Mouse (Mus musculus) neural tube, embryonic 13.5 days (tissue): ENCODE results near the gene Dusp22. TPM values are rescaled to one million over a fixed set of nuclear protein-coding genes. Genes with fewer than 3 reads are reported as not detected.

Experiments
- ATAC-seq: fragments of 200-750 bp; cut with Nextera tagmentation; 2 replicates; pipeline ENCODE4 v1.8.0; 2017; ENCODE audit warnings: low read depth, mild to moderate bottlenecking, moderate TSS enrichment, moderate library complexity
- H3K27ac ChIP-seq: fragments of 300-500 bp; sonication (generic); replicated peaks from 2 replicates; pipeline ENCODE4 v1.5.1; 2015; ENCODE audit warnings: moderate library complexity, mild to moderate bottlenecking, inconsistent platforms
- H3K27me3 ChIP-seq: fragments of 300-500 bp; sonication (generic); 2 replicates; pipeline ENCODE4 v1.6.1; 2015; ENCODE audit warnings: mild to moderate bottlenecking, inconsistent platforms
- H3K36me3 ChIP-seq: fragments of 300-500 bp; sonication (generic); 2 replicates; pipeline ENCODE4 v1.6.1; 2015; ENCODE audit warnings: mild to moderate bottlenecking, inconsistent platforms
- H3K4me1 ChIP-seq: fragments of 300-500 bp; sonication (generic); replicated peaks from 2 replicates; pipeline ENCODE4 v1.6.1; 2015; ENCODE audit warnings: inconsistent platforms
- H3K4me2 ChIP-seq: fragments of 300-500 bp; sonication (generic); 2 replicates; pipeline ENCODE4 v1.6.1; 2015; ENCODE audit warnings: inconsistent platforms, mild to moderate bottlenecking, moderate library complexity
- H3K4me3 ChIP-seq: fragments of 300-500 bp; sonication (generic); 2 replicates; pipeline ENCODE4 v1.5.1; 2015; ENCODE audit warnings: mild to moderate bottlenecking, inconsistent platforms
- H3K9ac ChIP-seq: fragments of 300-500 bp; sonication (generic); 2 replicates; pipeline ENCODE4 v1.6.1; 2015; ENCODE audit warnings: moderate library complexity, mild to moderate bottlenecking, inconsistent platforms
- H3K9me3 ChIP-seq: fragments of 300-500 bp; sonication (generic); 2 replicates; pipeline ENCODE4 v1.6.1; 2016; ENCODE audit warnings: inconsistent platforms
- WGBS: fragments of 180-500 bp; shearing (Covaris S2); methylation state at CpG from one replicate; pipeline ENCODE4 v1.1.7; 2015; 5-methylcytosine and 5-hydroxymethylcytosine counted together
- polyA plus RNA-seq: library from polyadenylated mRNA; unstranded; fragments of >200 nt; fragmentation: Nextera tagmentation; extraction: Ambion mirVana; gene quantifications from 2 replicates; pipeline ENCODE4 v1.2.1, GENCODE M21; 2015

Dusp22 gene
- polyA plus RNA-seq, 1 experiment from 2014 or later: 28.2 TPM

DNA sequence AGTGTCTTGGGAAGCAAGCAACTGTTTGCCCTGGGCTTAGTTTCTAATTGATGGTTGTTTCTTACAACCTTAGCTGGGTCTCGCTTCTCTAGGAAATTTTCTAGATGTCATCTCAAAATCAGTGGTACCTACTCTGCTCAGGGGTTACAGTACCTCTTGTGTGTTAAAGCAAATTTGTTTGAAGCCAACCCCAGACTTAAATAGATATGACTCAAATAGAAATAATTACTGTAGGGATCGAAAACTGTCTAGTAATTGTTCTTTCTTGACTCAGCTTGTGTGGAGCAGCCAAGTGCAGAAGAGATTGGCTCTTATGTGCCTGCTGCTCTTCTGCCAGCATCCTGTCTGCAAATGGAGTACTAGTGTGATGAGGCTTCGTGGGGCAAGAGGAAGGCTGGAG, 22.5 kb downstream of the Dusp22 start:
- Histone ChIP-seq H3K36me3 (0 out of 2 replicates have a peak, but pooled peaks cover 6% of the 10 kb centered on the region), H3K9ac (no peak overlapping the region), H3K9me3 (no peaks in the 10 kb centered on the region), H3K27me3 (no peaks in the 10 kb centered on the region), H3K27ac (no peak overlapping the region), H3K4me1 (no peaks in the 10 kb centered on the region), H3K4me2 (no peak overlapping the region), H3K4me3 (no peak overlapping the region)
- no peak for ATAC-seq
- 91% methylated on average over 3 of the region's 3 CpGs for whole genome bisulfite sequencing

DNA sequence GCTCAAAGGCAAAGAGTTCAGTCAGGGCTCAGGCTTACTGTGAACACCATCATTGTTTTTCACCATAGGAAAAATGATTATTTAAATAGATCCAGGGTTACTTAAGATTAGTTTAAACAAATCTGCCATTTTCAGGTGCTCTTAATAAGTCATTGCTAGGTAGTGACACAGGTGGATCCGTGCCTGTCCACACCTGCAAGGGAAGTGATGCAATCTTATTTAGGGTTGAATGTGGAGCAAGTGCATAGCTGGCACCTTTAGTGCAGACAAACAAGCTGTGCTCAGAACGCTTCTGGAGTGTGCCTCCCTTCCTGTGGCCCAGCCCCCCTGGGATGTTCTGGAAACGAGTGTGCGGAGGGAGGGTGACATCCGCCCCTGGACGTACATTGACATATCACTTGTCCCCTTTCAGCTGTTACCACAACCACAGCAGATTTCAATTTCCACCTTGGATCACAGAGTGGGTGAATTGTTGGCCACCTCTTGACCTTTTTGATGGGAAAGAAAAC, 24.9 kb downstream of the Dusp22 start:
- no peak overlapping the region for H3K9ac ChIP-seq
- no peaks in the 10 kb centered on the region for H3K27me3 ChIP-seq
- H3K27ac ChIP-seq: no peak overlapping the region
- no peak for ATAC-seq
- H3K9me3 ChIP-seq: no peaks in the 10 kb centered on the region
- WGBS: 65% methylated on average over 6 of the region's 6 CpGs
- no peaks in the 10 kb centered on the region for H3K4me1 ChIP-seq
- no peaks in the 10 kb centered on the region for H3K36me3 ChIP-seq
- H3K4me2 ChIP-seq: no peak overlapping the region
- H3K4me3 ChIP-seq: no peak overlapping the region

DNA sequence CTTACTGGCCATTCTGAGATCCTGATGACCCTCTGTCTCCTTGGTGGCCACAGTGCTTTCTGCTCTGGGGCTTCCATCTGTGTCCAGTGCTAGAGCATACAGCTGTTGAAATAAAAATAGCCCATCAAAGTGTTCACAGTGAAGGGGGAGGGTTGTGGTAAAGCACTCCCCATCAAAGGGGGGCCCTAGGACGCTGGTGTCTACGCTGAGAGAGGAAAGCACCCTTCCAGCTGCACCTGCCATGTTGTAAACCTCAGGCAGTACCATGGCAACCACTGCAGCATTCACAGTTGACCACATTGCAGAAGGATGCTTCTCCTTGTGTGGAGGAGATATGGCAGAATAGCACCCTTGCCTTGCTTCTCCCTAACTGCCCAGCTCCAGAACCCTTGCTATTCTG, 26.2 kb downstream of the Dusp22 start:
- Histone ChIP-seq H3K9me3 (no peaks in the 10 kb centered on the region), H3K27ac (no peak overlapping the region), H3K27me3 (no peaks in the 10 kb centered on the region), H3K36me3 (no peaks in the 10 kb centered on the region), H3K4me1 (no peaks in the 10 kb centered on the region), H3K4me3 (no peak overlapping the region), H3K9ac (no peak overlapping the region), H3K4me2 (no peak overlapping the region)
- 70% methylated on average over 2 of the region's 2 CpGs for WGBS
- no peak for ATAC-seq

DNA sequence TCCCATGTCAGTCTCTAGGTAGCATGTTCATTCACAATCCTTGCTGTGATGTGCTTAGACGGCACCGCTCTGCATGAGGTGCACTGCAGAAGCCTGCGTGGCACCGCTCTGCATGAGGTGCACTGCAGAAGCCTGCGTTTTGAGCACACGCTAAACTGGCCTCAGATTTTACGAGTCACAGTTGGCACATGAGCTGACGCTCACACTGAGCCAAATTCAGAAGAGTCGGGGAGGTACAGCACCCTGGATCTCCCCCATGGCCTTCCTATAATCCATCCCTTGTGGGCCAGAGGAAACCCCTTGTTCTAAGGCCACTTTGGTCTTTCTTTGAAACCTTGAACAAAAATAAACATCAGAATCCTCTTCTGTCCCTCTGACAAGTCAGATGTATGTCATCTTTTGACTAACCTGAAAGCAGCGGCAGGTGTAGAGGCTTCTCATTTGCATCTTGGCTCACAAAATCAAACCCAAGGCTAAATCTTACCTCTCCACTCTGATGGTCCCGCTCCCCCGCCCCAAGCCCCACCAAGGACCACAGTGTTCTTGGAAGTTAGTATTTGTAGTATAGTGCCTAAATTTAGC, 28.3 kb downstream of the Dusp22 start:
- Histone ChIP-seq H3K4me1 (no peaks in the 10 kb centered on the region), H3K27ac (no peak overlapping the region), H3K4me3 (no peak overlapping the region), H3K9ac (no peak overlapping the region), H3K36me3 (no peaks in the 10 kb centered on the region), H3K4me2 (no peak overlapping the region), H3K9me3 (no peaks in the 10 kb centered on the region), H3K27me3 (no peaks in the 10 kb centered on the region)
- 87% methylated on average over 12 of the region's 12 CpGs for WGBS
- ATAC-seq: no peak

DNA sequence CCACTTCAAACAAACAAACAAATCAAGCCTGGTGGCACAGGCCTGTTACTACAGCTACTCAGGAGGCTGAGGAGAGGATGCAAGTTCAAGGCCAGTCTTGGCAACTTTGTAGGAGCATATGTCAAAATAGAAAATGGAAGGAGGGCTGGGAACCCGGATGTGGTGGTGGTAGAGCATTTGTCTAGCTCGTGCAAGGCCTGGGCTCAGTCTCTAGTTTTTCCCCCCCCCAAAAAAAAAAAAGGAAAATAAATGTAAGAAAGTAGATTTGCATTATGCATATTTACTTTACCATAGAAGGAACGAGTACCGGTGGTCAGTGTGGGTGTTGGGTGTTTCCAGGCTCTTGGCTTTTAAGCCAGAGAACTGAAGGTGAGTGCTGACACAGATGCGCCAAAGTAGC, 29.7 kb downstream of the Dusp22 start:
- ATAC-seq: no peak
- Histone ChIP-seq H3K4me3 (no peak overlapping the region), H3K36me3 (no peaks in the 10 kb centered on the region), H3K27ac (no peak overlapping the region), H3K27me3 (no peaks in the 10 kb centered on the region), H3K4me2 (no peak overlapping the region), H3K9ac (no peak overlapping the region), H3K4me1 (no peaks in the 10 kb centered on the region), H3K9me3 (no peaks in the 10 kb centered on the region)
- 97% methylated on average over 5 of the region's 5 CpGs for WGBS

DNA sequence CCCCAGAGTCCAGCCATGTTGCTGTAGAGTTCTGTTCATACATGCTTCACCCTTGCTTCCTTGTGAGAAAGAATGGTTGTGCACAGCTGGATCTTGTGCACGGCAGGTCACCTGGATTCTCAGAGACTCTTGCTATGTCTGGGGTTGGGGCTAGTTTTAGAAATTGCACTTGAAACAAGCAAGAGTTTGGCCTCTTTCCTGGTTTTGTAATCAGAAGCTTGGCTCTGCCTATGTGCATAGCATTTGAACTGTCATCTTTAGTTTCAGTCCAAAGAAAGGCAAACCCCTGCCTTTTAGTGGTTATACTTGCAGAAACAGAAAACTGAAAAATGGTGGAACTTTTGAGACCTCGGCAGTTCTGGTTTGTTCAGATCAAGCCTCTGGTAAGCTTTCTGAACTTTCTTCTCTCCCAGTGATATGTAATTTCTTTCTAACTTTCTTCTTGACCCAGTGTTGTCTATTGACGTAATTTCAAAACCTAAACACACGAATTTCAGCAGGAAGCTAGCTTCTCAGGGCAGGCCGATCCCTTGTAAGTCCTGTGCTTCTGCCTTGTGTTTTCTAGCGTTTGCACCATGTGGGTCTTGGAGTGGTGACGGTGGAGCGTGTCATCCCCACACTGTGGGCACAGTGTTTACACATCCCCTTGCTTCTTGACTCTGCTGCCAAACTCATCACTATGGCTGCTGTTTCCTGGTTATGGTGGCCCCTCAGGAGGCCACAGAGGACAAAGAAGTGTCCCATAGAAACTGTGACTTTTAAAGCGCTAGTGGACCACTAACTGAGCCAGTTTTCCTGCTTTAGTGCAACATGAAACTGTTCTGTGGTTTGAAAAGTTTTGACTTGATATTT, 31.9 kb downstream of the Dusp22 start:
- no peaks in the 10 kb centered on the region for H3K36me3 ChIP-seq
- H3K9ac ChIP-seq: no peak overlapping the region
- H3K27ac ChIP-seq: no peak overlapping the region
- 86% methylated on average over 9 of the region's 9 CpGs for WGBS
- ATAC-seq: no peak
- no peaks in the 10 kb centered on the region for H3K27me3 ChIP-seq
- H3K9me3 ChIP-seq: no peaks in the 10 kb centered on the region
- H3K4me3 ChIP-seq: no peak overlapping the region
- H3K4me2 ChIP-seq: no peak overlapping the region
- H3K4me1 ChIP-seq: no peaks in the 10 kb centered on the region

DNA sequence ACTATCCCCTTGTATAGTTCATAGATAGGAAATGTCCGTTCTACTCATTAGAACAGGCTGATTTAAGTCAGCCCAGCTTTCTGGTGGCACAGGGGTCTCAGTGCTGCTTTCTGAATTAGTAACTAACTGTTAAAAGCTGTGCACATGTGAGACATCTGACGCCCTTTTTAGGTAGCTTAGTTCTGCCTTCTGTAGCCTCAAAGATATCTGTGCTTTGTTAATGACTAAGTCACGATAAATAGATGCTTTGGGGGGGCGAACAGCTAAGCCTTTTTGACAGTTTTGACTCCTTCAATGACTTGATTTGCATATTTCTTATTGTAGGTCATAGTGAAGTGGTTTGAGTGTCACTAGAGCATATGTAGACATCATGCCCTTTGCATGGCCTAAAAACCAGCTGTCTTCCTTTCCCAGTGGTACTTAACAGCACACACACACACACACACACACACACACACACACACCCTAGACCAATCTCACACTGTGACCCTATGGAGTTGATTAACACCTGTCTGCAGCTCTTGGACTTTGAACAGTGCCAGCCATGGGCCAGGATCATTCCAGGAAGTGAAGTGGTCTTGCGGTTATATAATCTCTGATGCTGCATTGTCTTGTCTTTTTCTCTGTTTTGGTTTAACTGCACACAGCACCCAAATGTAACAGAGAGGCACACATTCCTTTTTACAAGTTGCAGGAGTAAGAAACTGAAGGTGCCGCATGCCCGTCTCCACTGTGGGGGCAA, 33.0 kb downstream of the Dusp22 start:
- 90% methylated on average over 7 of the region's 7 CpGs for WGBS
- no peaks in the 10 kb centered on the region; the same call in none of the 2 replicates for H3K36me3 ChIP-seq
- H3K9me3 ChIP-seq: no peaks in the 10 kb centered on the region
- H3K27me3 ChIP-seq: no peaks in the 10 kb centered on the region
- H3K4me1 ChIP-seq: no peaks in the 10 kb centered on the region
- H3K4me2 ChIP-seq: no peak overlapping the region
- H3K27ac ChIP-seq: no peak overlapping the region
- H3K4me3 ChIP-seq: no peak overlapping the region
- no peak overlapping the region for H3K9ac ChIP-seq
- no peak for ATAC-seq

DNA sequence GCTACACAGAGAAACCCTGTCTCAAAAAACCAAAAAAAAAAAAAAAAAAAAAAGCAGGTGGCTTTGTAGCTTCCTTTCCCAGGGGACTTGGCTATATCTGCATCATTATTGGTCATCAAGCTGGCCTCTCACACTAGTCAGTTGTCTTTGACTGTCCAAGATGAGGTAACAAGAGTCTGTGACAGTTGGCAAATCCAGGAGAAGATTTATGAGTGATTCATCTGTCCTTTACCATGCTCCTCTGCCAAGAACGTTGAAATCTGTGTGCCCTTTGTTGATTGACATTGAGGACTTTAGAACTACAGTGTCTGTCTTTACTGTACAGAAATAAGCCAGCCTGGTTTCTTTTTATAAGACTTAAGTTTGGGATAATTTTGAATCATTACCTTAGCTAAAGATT, 35.4 kb downstream of the Dusp22 start:
- no peak overlapping the region for H3K4me2 ChIP-seq
- ATAC-seq: no peak
- no peak overlapping the region for H3K4me3 ChIP-seq
- H3K36me3 ChIP-seq: no peaks in the 10 kb centered on the region; the same call in none of the 2 replicates
- WGBS: 43% methylated on average over 1 of the region's 1 CpGs
- no peak overlapping the region for H3K27ac ChIP-seq
- no peaks in the 10 kb centered on the region for H3K4me1 ChIP-seq
- no peaks in the 10 kb centered on the region for H3K9me3 ChIP-seq
- H3K9ac ChIP-seq: no peak overlapping the region
- no peaks in the 10 kb centered on the region for H3K27me3 ChIP-seq

DNA sequence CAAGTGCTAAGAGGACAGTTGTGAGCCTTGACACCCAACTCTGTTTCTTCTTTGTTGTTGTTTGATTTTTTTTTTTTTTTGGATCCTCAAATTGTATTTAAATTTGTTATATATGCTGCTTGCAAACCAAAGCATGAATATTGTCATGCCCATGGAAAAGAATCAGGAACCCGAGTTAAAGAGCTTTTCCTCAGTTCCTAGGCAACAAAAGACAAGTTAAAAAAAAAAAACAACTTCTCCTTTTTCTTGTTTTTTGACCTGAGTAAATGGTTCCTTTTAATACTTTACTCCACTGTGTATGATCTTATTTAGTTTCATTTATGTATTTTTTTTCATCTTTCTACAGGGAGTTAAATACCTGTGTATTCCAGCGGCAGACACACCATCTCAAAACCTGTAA, 36.1 kb downstream of the Dusp22 start:
- no peaks in the 10 kb centered on the region for H3K27me3 ChIP-seq

DNA sequence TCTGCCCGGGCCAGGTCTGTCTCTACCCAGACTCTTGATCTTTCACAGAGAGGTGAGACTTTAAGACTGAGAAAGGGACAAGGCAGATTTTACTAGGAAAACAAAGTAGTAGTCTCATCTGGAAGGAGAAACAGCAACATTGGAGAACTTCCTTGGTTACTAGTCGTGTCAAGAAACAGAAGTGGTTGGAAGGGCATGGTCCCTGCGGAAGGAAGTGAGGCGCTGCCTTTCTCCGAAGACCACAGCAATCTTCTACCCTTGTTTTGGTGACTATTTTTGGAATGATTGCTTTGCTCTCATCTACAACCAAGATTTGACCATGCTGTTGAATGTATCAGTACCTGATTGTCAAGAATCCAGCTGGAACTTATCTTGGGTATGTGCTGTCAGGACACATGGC, 38.1 kb downstream of the Dusp22 start:
- no peaks in the 10 kb centered on the region; the same call in none of the 2 replicates for H3K36me3 ChIP-seq
- H3K9me3 ChIP-seq: no peaks in the 10 kb centered on the region
- 95% methylated on average over 5 of the region's 5 CpGs for WGBS
- H3K4me3 ChIP-seq: no peak overlapping the region
- no peak overlapping the region for H3K27ac ChIP-seq
- H3K4me1 ChIP-seq: no peaks in the 10 kb centered on the region
- no peak overlapping the region for H3K9ac ChIP-seq
- no peaks in the 10 kb centered on the region for H3K27me3 ChIP-seq
- H3K4me2 ChIP-seq: no peak overlapping the region
- ATAC-seq: no peak

More for the DNA sequence above, 36.1 kb downstream of the Dusp22 start:
- Histone ChIP-seq H3K4me3 (no peak overlapping the region), H3K27ac (no peak overlapping the region), H3K4me2 (no peak overlapping the region), H3K9me3 (no peaks in the 10 kb centered on the region), H3K36me3 (no peaks in the 10 kb centered on the region; the same call in none of the 2 replicates), H3K9ac (no peak overlapping the region), H3K4me1 (no peaks in the 10 kb centered on the region)
- ATAC-seq: no peak
- WGBS: 88% methylated on average over 2 of the region's 2 CpGs

DNA sequence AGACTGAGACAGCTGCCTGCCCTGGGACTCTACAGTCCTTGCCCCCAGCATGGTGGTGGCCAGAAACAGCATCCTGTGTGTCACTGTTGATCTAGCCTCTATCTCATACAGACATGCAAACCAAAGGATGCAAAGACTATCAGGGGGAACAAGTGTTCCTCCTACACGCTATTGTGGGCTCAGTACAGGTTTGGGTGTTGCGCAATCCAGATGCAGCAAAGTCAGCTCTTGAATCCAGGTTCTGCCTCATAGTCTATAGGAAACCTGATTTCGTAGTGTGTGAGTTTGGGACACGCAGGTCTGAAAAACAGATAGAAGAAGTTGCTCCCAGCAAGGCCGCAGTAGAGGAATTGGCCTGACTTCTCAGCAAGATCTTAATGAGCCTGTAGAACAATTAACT, 42.9 kb downstream of the Dusp22 start:
- no peak overlapping the region for H3K27ac ChIP-seq
- no peaks in the 10 kb centered on the region for H3K4me1 ChIP-seq
- no peak overlapping the region for H3K4me3 ChIP-seq
- H3K9me3 ChIP-seq: no peaks in the 10 kb centered on the region
- 94% methylated on average over 5 of the region's 5 CpGs for WGBS
- ATAC-seq: no peak
- H3K36me3 ChIP-seq: no peaks in the 10 kb centered on the region; the same call in 1 of the 2 replicates
- H3K27me3 ChIP-seq: no peaks in the 10 kb centered on the region
- H3K4me2 ChIP-seq: no peak overlapping the region
- no peak overlapping the region for H3K9ac ChIP-seq
